Mouse (Mus musculus) limb, embryonic 10.5 days (tissue): ENCODE measurements around the gene Ppp2r5b. TPM values are rescaled to one million over a fixed set of nuclear protein-coding genes. Genes with fewer than 3 reads are reported as not detected.

Experiments used
- DNase-seq: peaks from one replicate; pipeline ENCODE4 v3.0.0-alpha.2; 2017; ENCODE audit warnings: low spot score
- H3K27ac ChIP-seq: fragments of 300-500 bp; sonication (generic); 2 replicates; pipeline ENCODE4 v1.5.1; 2016; ENCODE audit warnings: mild to moderate bottlenecking
- H3K27me3 ChIP-seq: fragments of 300-500 bp; sonication (generic); 2 replicates; pipeline ENCODE4 v1.6.1; 2016; ENCODE audit warnings: low read depth, mild to moderate bottlenecking; ENCODE audit not compliant: poor library complexity, severe bottlenecking
- H3K36me3 ChIP-seq: fragments of 300-500 bp; sonication (generic); 2 replicates; pipeline ENCODE4 v1.6.1; 2016; ENCODE audit warnings: mild to moderate bottlenecking, moderate library complexity
- H3K4me1 ChIP-seq: fragments of 300-500 bp; sonication (generic); 2 replicates; pipeline ENCODE4 v1.6.1; 2016
- H3K4me3 ChIP-seq: fragments of 300-500 bp; sonication (generic); 2 replicates; pipeline ENCODE4 v1.5.1; 2016; ENCODE audit warnings: mild to moderate bottlenecking, moderate library complexity
- H3K9me3 ChIP-seq: fragments of 300-500 bp; sonication (generic); replicated peaks from 2 replicates; pipeline ENCODE4 v1.6.1; 2016; ENCODE audit warnings: mild to moderate bottlenecking
- WGBS: fragments of 180-500 bp; shearing (Covaris S2); methylation state at CpG from one replicate; pipeline ENCODE4 v1.1.7; 2016; 5-methylcytosine and 5-hydroxymethylcytosine counted together
- polyA plus RNA-seq: library from polyadenylated mRNA; unstranded; fragments of >200 nt; fragmentation: Nextera tagmentation; extraction: Ambion mirVana; gene quantifications from 2 replicates; pipeline ENCODE4 v1.2.1, GENCODE M21; 2016

The Ppp2r5b gene
- polyA plus RNA-seq, 1 experiment from 2014 or later = 17.2 TPM

GRCm38 (mm10) chr19:6264945-6265344 is 29.3 kb upstream of the Ppp2r5b start:
- H3K4me3 ChIP-seq = no peak overlapping the region
- WGBS = 88% methylated on average over 8 of the region's 8 CpGs
- H3K4me1 ChIP-seq = peaks cover 23% of the 10 kb centered on the region
- H3K36me3 ChIP-seq = peaks cover 30% of the 10 kb centered on the region
- H3K27me3 ChIP-seq = no peaks in the 10 kb centered on the region
- H3K27ac ChIP-seq = no peak overlapping the region
- DNase-seq = no peak
- no peaks in the 10 kb centered on the region for H3K9me3 ChIP-seq

- no peak for DNase-seq
- Histone ChIP-seq H3K4me1 (peaks cover 23% of the 10 kb centered on the region), H3K9me3 (no peaks in the 10 kb centered on the region), H3K27me3 (no peaks in the 10 kb centered on the region), H3K4me3 (no peak overlapping the region), H3K27ac (0 out of 2 replicates have a peak overlapping the region, but pooled peaks have one; percentile 28), H3K36me3 (peaks cover 34% of the 10 kb centered on the region)
- WGBS = 67% methylated on average over 9 of the region's 9 CpGs
Measured at GRCm38 (mm10) chr19:6264200-6264599, 28.5 kb upstream of the Ppp2r5b start.

GRCm38 (mm10) chr19:6262839-6263433 is 27.3 kb upstream of the Ppp2r5b start:
- Histone ChIP-seq H3K4me1 (peaks cover 22% of the 10 kb centered on the region), H3K27ac (no peak overlapping the region), H3K9me3 (no peaks in the 10 kb centered on the region), H3K4me3 (no peak overlapping the region), H3K36me3 (peaks cover 47% of the 10 kb centered on the region), H3K27me3 (no peaks in the 10 kb centered on the region)
- no peak for DNase-seq
- 94% methylated on average over 8 of the region's 8 CpGs for WGBS

GRCm38 (mm10) chr19:6262222-6262621 is 26.6 kb upstream of the Ppp2r5b start:
- no peaks in the 10 kb centered on the region for H3K9me3 ChIP-seq
- H3K36me3 ChIP-seq = peaks cover 54% of the 10 kb centered on the region
- no peak overlapping the region for H3K4me3 ChIP-seq
- no peak overlapping the region for H3K27ac ChIP-seq
- no peaks in the 10 kb centered on the region for H3K27me3 ChIP-seq
- 63% methylated on average over 7 of the region's 7 CpGs for WGBS
- peaks cover 15% of the 10 kb centered on the region for H3K4me1 ChIP-seq
- DNase-seq = peak; percentile 79

GRCm38 (mm10) chr19:6261379-6261778 is 25.7 kb upstream of the Ppp2r5b start:
- Histone ChIP-seq H3K9me3 (no peaks in the 10 kb centered on the region), H3K27me3 (no peaks in the 10 kb centered on the region), H3K4me1 (peaks cover 13% of the 10 kb centered on the region; the same call in 1 of the 2 replicates), H3K4me3 (no peak overlapping the region), H3K27ac (no peak overlapping the region), H3K36me3 (peaks cover 63% of the 10 kb centered on the region)
- no peak for DNase-seq
- 95% methylated on average over 14 of the region's 14 CpGs for WGBS

GRCm38 (mm10) chr19:6260946-6261345 is 25.3 kb upstream of the Ppp2r5b start:
- 81% methylated on average over 4 of the region's 4 CpGs for WGBS
- H3K4me1 ChIP-seq = peaks cover 13% of the 10 kb centered on the region; the same call in 1 of the 2 replicates
- H3K27ac ChIP-seq = no peak overlapping the region
- peaks cover 67% of the 10 kb centered on the region for H3K36me3 ChIP-seq
- no peak overlapping the region for H3K4me3 ChIP-seq
- no peaks in the 10 kb centered on the region for H3K27me3 ChIP-seq
- DNase-seq = no peak
- no peaks in the 10 kb centered on the region for H3K9me3 ChIP-seq

- H3K36me3 ChIP-seq = peaks cover 72% of the 10 kb centered on the region
- 0 out of 2 replicates have a peak overlapping the region, but pooled peaks have one; percentile 9 for H3K27ac ChIP-seq
- H3K27me3 ChIP-seq = no peaks in the 10 kb centered on the region
- no peaks in the 10 kb centered on the region for H3K9me3 ChIP-seq
- peaks cover 13% of the 10 kb centered on the region; the same call in 1 of the 2 replicates for H3K4me1 ChIP-seq
- DNase-seq = peak; percentile 40
- no peak overlapping the region for H3K4me3 ChIP-seq
- WGBS = 78% methylated on average over 2 of the region's 2 CpGs
Measured at GRCm38 (mm10) chr19:6260428-6260827, 24.8 kb upstream of the Ppp2r5b start.

- Histone ChIP-seq H3K36me3 (peaks cover 96% of the 10 kb centered on the region), H3K9me3 (no peaks in the 10 kb centered on the region), H3K4me3 (no peak overlapping the region), H3K27ac (no peak overlapping the region), H3K27me3 (no peaks in the 10 kb centered on the region), H3K4me1 (no peaks in the 10 kb centered on the region)
- DNase-seq = no peak
- WGBS = 90% methylated on average over 4 of the region's 4 CpGs
Measured at GRCm38 (mm10) chr19:6253021-6253420, 17.3 kb upstream of the Ppp2r5b start.

GRCm38 (mm10) chr19:6247526-6248300 is 12.0 kb upstream of the Ppp2r5b start:
- no peaks in the 10 kb centered on the region for H3K9me3 ChIP-seq
- no peak overlapping the region for H3K4me3 ChIP-seq
- H3K36me3 ChIP-seq = peaks cover 87% of the 10 kb centered on the region
- no peaks in the 10 kb centered on the region for H3K27me3 ChIP-seq
- H3K4me1 ChIP-seq = peaks cover 1% of the 10 kb centered on the region
- H3K27ac ChIP-seq = no peak overlapping the region
- WGBS = 93% methylated on average over 29 of the region's 29 CpGs
- no peak for DNase-seq

GRCm38 (mm10) chr19:6245806-6246205 is 10.1 kb upstream of the Ppp2r5b start:
- Histone ChIP-seq H3K4me1 (peaks cover 10% of the 10 kb centered on the region), H3K9me3 (no peaks in the 10 kb centered on the region)
- 93% methylated on average over 1 of the region's 1 CpGs for WGBS

GRCm38 (mm10) chr19:6243226-6243625 is 7.6 kb upstream of the Ppp2r5b start:
- Histone ChIP-seq H3K9me3 (no peaks in the 10 kb centered on the region), H3K4me3 (peak overlapping the region; percentile 78; the same call in 1 of the 2 replicates), H3K36me3 (peaks cover 47% of the 10 kb centered on the region), H3K27ac (no peak overlapping the region), H3K27me3 (no peaks in the 10 kb centered on the region), H3K4me1 (peaks cover 10% of the 10 kb centered on the region)
- DNase-seq = no peak
- WGBS = 82% methylated on average over 5 of the region's 5 CpGs

More at GRCm38 (mm10) chr19:6245806-6246205, 10.1 kb upstream of the Ppp2r5b start:
- H3K27ac ChIP-seq = no peak overlapping the region
- no peaks in the 10 kb centered on the region for H3K27me3 ChIP-seq
- H3K4me3 ChIP-seq = no peak overlapping the region
- DNase-seq = no peak
- H3K36me3 ChIP-seq = peaks cover 68% of the 10 kb centered on the region

GRCm38 (mm10) chr19:6242281-6242680 is 6.6 kb upstream of the Ppp2r5b start:
- H3K27ac ChIP-seq = peak overlapping the region; percentile 83

More at GRCm38 (mm10) chr19:6242281-6242680, 6.6 kb upstream of the Ppp2r5b start:
- H3K4me1 ChIP-seq = peaks cover 10% of the 10 kb centered on the region
- H3K9me3 ChIP-seq = no peaks in the 10 kb centered on the region
- DNase-seq = peak; percentile 47
- peaks cover 38% of the 10 kb centered on the region for H3K36me3 ChIP-seq
- no peaks in the 10 kb centered on the region for H3K27me3 ChIP-seq
- 2% methylated on average over 4 of the region's 4 CpGs for WGBS
- peak overlapping the region; percentile 78 for H3K4me3 ChIP-seq
